Mouse (Mus musculus): Measurements from ENCODE around the gene Kcnq4.

DNA sequence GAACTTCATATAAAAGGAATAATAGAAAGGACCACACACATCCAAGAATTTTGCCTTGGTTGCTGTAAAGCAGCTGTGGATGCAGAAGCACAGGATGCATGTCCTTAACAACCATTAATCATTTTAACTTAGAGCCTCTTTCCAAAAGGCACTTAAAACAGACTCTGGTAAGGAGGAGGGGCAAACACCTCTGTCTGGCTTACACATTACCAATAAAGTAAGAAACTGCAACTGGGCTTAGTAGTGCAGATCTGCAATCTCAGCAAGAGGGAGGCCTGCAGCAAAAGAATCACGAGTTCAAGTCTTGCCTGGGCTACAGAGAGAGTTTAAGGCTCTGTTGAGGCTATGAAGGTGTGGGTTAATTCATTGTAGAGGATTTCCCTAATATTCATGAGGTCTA lies 47.2 kb upstream of the Kcnq4 start:
- TF ChIP-seq POLR2A (IDR thresholded peaks at IDR 0.05; ENCODE audit: borderline replicate concordance, low read depth, low read length) (no peak), CTCF (IDR thresholded peaks at IDR 0.05; ENCODE audit: low read depth, low read length) (no peak)

Measured in bone marrow macrophage, adult 2 months (primary cell).